Mouse (Mus musculus) left cerebral cortex, postnatal 14 days (tissue): ENCODE data around the gene Zmynd8. TPM values are rescaled to one million over a fixed set of nuclear protein-coding genes. Genes with fewer than 3 reads are reported as not detected.
A peak's percentile ranks its signal among the peaks of the same experiment; 100 is the strongest.

Experiments
- DNase-seq, 2 experiments: peaks; one replicate each; pipeline ENCODE4 v3.0.0; 2021 to 2022; ENCODE audit warnings: low spot score in 2 of 2, mixed read lengths in 1 of 2
- intact Hi-C: fragments of 180-260 bp; cut with DNase I; formaldehyde crosslinking; loops from one replicate; pipeline ENCODE4 v1.15.1; 2025
- total RNA-seq, 2 experiments: library from RNA; stranded (reverse); gene quantifications; 2 replicates each; pipeline ENCODE4 v1.2.3; 2021

Zmynd8 gene
- total RNA-seq, 2 experiments from 2014 or later: 130 to 171 TPM

DNA sequence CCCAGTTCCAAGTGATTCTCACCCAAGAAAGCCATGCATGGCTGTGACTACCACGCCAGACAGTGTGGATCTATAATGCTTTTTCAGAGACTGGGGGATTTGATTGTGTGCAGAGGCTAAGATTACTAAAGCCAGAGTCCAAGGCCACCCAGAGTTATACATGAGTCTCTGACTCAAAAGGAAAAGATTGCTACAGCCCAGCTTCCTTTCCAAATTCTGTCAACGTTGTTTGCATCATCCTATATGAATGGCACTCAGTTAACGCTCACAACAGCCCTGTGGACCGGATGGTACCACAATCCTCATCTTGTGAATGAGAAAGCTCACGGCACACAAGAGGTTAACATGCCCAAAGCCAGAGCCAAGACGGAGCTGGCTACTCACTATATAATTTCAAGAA, 48.0 kb downstream of the Zmynd8 start:
- no peak for DNase-seq
- intact Hi-C loops: no loop called here

GRCm38 (mm10) chr2:165849129-165849528, 49.7 kb downstream of the Zmynd8 start:
- peak in 1 of 2 experiments; percentile 75 for DNase-seq
- intact Hi-C loops: no loop called here

DNA sequence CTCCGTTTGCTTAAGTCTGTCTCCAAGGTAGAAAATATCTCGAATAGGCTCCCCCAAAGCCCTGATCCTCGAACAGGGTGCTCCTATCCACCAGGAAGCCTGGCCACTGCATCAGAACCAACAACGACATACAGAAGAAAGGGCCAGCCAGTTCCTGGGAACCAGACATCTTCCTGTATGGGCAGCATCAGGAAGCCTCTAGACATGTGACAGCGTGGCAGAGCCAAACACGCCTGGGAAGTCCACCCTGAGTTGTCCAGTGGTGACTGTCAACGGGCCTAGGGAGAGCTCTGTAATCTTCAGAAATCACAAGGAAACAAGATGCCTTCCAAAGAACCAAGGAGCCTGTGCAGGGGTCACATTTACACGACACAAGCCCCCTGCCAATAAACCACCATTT, 52.0 kb downstream of the Zmynd8 start:
- intact Hi-C loops: no loop called here

GRCm38 (mm10) chr2:165845490-165845889, 53.3 kb downstream of the Zmynd8 start:
- intact Hi-C loops: no loop called here
- DNase-seq: no peak

More for the DNA sequence above, 52.0 kb downstream of the Zmynd8 start:
- no peak for DNase-seq

GRCm38 (mm10) chr2:165843350-165843749, 55.5 kb downstream of the Zmynd8 start:
- intact Hi-C loops: no loop called here
- no peak for DNase-seq

DNA sequence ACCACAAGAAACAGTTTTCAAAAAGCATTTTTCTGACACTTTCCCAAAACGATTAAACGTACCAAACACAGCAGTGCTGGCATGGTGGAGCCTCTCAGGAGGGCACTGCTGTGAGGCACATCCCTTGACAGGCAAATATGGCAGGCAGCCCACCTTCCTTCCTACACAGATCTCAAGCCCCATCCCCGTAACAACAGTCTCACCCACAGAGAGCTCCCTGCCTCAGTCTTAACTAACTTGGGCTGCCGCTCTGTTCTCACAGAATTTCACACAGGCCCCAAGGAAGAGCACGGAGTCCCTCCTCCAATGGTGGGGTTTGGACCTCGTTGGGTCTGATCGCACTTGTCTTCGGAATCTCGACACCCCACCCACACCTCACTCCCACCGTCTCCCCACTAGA, 56.6 kb downstream of the Zmynd8 start:
- DNase-seq: no peak
- intact Hi-C loops: no loop called here

GRCm38 (mm10) chr2:165841805-165842204, 57.0 kb downstream of the Zmynd8 start:
- no peak for DNase-seq
- intact Hi-C loops: no loop called here

GRCm38 (mm10) chr2:165840852-165841251, 58.0 kb downstream of the Zmynd8 start:
- intact Hi-C loops: no loop called here
- no peak for DNase-seq

DNA sequence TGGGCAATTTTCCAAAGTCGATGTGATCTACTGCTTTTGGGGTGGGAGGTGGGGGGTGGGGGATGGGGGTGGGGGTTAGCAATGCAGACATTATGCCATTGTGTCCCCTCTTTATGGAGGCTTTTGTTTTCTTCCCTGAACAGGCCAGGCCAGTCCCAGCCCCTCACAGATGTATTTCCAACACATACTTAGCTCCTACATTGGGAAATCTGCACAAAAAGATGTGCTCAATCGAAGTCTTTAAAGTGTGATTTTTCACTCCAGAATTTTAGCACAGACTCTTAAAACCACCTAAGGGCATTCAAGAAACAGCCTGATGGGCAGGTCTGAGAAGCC, 59.5 kb downstream of the Zmynd8 start:
- no peak for DNase-seq
- intact Hi-C loops: no loop called here

GRCm38 (mm10) chr2:165838606-165839316, 60.1 kb downstream of the Zmynd8 start:
- DNase-seq: no peak
- intact Hi-C loops: no loop called here

DNA sequence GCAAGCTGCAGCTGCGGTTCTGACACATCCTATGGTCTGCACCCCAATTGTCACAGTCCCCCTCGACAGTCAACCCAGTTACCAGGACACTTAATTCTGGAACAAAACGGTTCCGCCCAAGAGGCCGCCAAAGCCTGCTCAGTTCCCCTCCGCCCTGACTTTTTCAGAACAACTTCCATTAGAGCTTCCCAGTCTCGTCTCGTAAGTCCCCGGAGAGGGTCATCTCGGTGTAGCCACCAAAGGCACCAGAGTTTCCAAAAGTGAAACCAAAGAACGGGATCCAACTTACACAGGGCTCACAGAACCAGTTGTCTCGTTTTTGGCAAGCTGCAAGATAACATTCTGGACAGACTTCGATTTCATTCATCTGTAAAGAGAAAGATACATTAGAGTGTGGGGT, 64.2 kb downstream of the Zmynd8 start:
- no peak for DNase-seq
- intact Hi-C loops: no loop called here

- intact Hi-C loops: no loop called here
- DNase-seq: no peak
Measured at GRCm38 (mm10) chr2:165833468-165833867, 65.3 kb downstream of the Zmynd8 start.

- intact Hi-C loops: no loop called here
- DNase-seq: no peak
Measured at GRCm38 (mm10) chr2:165832720-165833119, 66.1 kb downstream of the Zmynd8 start.

DNA sequence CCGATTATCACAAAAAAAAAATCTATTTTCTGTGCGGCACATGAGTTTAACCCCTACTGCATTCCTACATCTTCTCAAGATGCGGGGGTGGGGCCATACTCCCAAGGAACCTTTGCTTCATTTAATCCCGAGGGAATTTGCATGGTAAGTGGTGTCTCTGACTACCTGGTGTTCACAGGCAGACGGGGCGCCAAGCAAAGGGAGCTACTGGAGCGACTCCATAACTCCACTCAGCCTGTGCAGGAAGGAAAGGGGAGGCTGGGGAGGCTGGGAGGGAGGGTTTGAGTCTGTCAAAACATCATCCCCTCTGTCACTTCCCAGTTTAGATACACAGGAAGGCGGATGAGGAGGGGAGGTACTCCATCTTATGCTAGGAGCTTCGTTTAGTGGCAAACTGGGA, 66.5 kb downstream of the Zmynd8 start:
- intact Hi-C loops: no loop called here
- DNase-seq: peak in 1 of 2 experiments; percentile 57

- intact Hi-C loops: no loop called here
- DNase-seq: no peak
Measured at GRCm38 (mm10) chr2:165831637-165832289, 67.1 kb downstream of the Zmynd8 start.

GRCm38 (mm10) chr2:165828770-165829169, 70.0 kb downstream of the Zmynd8 start:
- intact Hi-C loops: loop anchor here (10.0 kb wide), 1 partner anchor 216 kb away; no protein-coding TSS in a partner anchor
- DNase-seq: no peak

DNA sequence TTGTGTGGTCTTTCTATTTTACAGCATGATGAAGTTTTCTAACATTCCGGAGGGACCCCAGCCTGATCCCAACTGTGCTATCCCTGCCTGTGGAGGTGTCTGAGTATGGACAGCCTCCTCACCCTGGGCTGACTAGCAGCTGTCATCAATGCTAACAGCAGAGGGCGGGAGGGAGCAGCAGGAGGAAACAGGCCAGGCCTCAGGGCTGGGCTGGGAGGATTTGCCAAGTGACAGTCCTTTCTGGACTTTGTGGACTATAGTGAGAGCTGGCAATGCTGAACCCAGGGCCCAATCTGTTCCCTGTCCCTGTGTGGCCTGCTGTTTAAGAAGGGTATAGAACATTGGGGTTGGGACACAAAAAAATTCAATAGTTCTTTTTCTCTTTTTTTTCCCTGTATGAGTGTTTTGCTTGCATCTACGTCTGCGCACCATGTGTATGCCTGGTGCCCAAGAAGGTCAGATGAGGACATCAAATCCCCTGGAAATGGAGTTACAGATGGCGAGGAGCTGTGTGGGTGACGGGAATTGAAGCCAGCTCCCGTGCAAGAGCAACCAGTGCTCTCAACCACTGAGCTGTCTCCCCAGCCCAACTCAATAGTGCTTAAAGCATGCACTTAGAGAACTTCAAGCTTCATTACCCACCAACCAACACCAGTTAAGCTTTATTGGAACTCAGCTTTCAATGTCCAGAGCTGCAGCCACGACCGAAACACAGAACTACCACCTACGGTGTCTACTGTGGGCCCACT, 72.7 kb downstream of the Zmynd8 start:
- peak; percentile 76 to 81 for DNase-seq
- intact Hi-C loops: loop anchor here (2.0 to 10.0 kb wide), 2 partner anchors 53 to 219 kb away; no protein-coding TSS in a partner anchor

- intact Hi-C loops: loop anchor here (10.0 kb wide), 1 partner anchor 219 kb away; no protein-coding TSS in a partner anchor
- DNase-seq: no peak
Measured at GRCm38 (mm10) chr2:165825261-165825900, 73.4 kb downstream of the Zmynd8 start.

DNA sequence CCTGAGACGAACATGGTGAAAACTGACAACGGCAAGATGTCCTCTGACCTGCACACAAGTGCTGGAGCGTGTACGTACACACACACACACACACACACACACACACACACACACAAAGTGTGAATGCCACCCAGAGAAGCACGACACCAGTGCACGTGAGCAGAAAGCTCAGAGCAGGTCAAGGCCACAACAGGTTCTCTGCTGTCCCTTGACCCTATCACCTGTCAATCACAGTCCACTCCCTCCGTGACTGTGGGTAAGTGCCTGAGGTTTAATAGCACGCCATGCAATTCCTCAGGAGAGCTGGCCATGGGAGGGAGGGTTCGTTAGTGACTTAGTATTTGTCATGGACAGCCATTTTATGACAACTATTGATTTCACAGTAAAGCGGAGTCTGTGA, 74.0 kb downstream of the Zmynd8 start:
- intact Hi-C loops: loop anchor here (10.0 kb wide), 1 partner anchor 220 kb away; no protein-coding TSS in a partner anchor
- no peak for DNase-seq

DNA sequence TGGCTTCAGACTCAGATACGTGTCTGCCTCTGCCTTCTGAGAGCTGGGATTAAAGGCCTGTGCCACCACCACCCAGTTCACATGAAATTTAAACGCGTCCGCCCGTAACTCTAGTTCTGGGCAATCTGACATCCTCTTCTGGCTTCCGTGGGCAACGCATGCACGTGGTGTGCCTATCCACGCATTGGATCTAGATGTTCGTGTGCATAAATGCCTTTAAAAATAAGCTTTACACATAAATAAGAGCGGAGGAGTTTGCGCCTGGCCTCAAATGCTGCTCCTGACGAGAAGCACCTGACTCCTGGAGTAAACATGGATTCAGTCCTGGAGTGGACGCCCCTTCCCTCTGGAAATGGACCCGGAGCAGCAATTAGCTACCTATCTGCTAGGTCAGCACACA, 76.3 kb downstream of the Zmynd8 start:
- peak in 1 of 2 experiments; percentile 65 for DNase-seq

More for the DNA sequence above, 76.3 kb downstream of the Zmynd8 start:
- intact Hi-C loops: loop anchor here (10.0 kb wide), 1 partner anchor 222 kb away; no protein-coding TSS in a partner anchor
